Mouse (Mus musculus) heart, embryonic 13.5 days (tissue): ENCODE data around the gene Prickle4. TPM values are rescaled to one million over a fixed set of nuclear protein-coding genes. Genes with fewer than 3 reads are reported as not detected.
"Not testable (repeated sequence)": the region's sequence is repeated elsewhere in the genome, so short reads cannot be mapped to it uniquely, and the experiment has no call there.

Experiments used
- ATAC-seq: fragments of 200-750 bp; cut with Nextera tagmentation; 2 replicates; pipeline ENCODE4 v1.8.0; 2017; ENCODE audit warnings: moderate TSS enrichment; ENCODE audit not compliant: insufficient number of reproducible peaks, low FRiP score, low TSS enrichment; ENCODE audit errors: extremely low read depth
- H3K27ac ChIP-seq: fragments of 300-500 bp; sonication (generic); replicated peaks from 2 replicates; pipeline ENCODE4 v1.5.1; 2015; ENCODE audit warnings: moderate library complexity, mild to moderate bottlenecking, inconsistent platforms
- H3K27me3 ChIP-seq: fragments of 300-500 bp; sonication (generic); replicated peaks from 2 replicates; pipeline ENCODE4 v1.6.1; 2015; ENCODE audit warnings: mild to moderate bottlenecking, inconsistent platforms
- H3K36me3 ChIP-seq: fragments of 300-500 bp; sonication (generic); 2 replicates; pipeline ENCODE4 v1.6.1; 2015; ENCODE audit warnings: mild to moderate bottlenecking, inconsistent platforms
- H3K4me1 ChIP-seq: fragments of 300-500 bp; sonication (generic); 2 replicates; pipeline ENCODE4 v1.6.1; 2015; ENCODE audit warnings: inconsistent platforms
- H3K4me2 ChIP-seq: fragments of 300-500 bp; sonication (generic); 2 replicates; pipeline ENCODE4 v1.6.1; 2015; ENCODE audit warnings: inconsistent platforms, mild to moderate bottlenecking, moderate library complexity
- H3K4me3 ChIP-seq: fragments of 300-500 bp; sonication (generic); 2 replicates; pipeline ENCODE4 v1.5.1; 2015; ENCODE audit warnings: moderate library complexity, mild to moderate bottlenecking, inconsistent platforms
- H3K9ac ChIP-seq: fragments of 300-500 bp; sonication (generic); 2 replicates; pipeline ENCODE4 v1.6.1; 2015; ENCODE audit warnings: inconsistent platforms, mild to moderate bottlenecking, moderate library complexity
- H3K9me3 ChIP-seq: fragments of 300-500 bp; sonication (generic); 2 replicates; pipeline ENCODE4 v1.6.1; 2016; ENCODE audit warnings: inconsistent platforms
- WGBS: fragments of 180-500 bp; shearing (Covaris S2); methylation state at CpG from one replicate; pipeline ENCODE4 v1.1.7; 2015; ENCODE audit warnings: mixed read lengths; 5-methylcytosine and 5-hydroxymethylcytosine counted together
- polyA plus RNA-seq: library from polyadenylated mRNA; unstranded; fragments of >200 nt; fragmentation: Nextera tagmentation; extraction: Ambion mirVana; gene quantifications from 2 replicates; pipeline ENCODE4 v1.2.1, GENCODE M21; 2015

Gene Prickle4
- polyA plus RNA-seq, 1 experiment from 2014 or later, result 0.78 TPM

GRCm38 (mm10) chr17:47658741-47659243 lies 35.7 kb downstream of the Prickle4 start:
- no peak overlapping the region for H3K4me3 ChIP-seq
- H3K36me3 ChIP-seq, result peaks cover 4% of the 10 kb centered on the region; the same call in 1 of the 2 replicates
- no peak overlapping the region for H3K27ac ChIP-seq
- H3K9ac ChIP-seq, result no peak overlapping the region
- no peak for ATAC-seq
- peaks cover 6% of the 10 kb centered on the region for H3K4me1 ChIP-seq
- H3K4me2 ChIP-seq, result no peak overlapping the region
- no peaks in the 10 kb centered on the region for H3K27me3 ChIP-seq
- WGBS, result 80% methylated on average over 3 of the region's 3 CpGs
- no peaks in the 10 kb centered on the region for H3K9me3 ChIP-seq

DNA sequence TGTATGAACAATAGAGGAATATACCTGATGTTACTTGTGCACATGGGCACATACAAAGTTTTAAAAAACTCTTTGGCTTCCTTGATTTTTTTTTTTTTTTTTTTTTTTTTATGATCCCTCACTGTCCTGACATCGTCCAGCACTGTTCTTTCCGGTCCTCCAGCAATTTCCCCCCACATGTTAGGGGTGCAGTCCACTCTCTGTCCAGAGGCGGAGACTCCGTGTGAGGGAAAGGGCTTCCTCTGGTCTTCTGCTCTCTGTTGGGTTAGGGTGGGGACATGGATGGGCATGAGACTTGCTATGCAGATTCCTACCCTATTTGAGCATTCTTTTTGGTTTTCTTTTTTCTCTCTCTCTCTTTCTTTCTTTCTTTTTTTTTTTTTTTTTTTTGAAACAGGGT lies 36.6 kb downstream of the Prickle4 start:
- Histone ChIP-seq H3K9me3 (no peaks in the 10 kb centered on the region), H3K4me3 (no peak overlapping the region), H3K36me3 (peaks cover 12% of the 10 kb centered on the region), H3K27ac (no peak overlapping the region), H3K4me1 (no peaks in the 10 kb centered on the region), H3K27me3 (no peaks in the 10 kb centered on the region), H3K9ac (no peak overlapping the region), H3K4me2 (no peak overlapping the region)
- no peak for ATAC-seq
- 84% methylated on average over 4 of the region's 4 CpGs for WGBS

DNA sequence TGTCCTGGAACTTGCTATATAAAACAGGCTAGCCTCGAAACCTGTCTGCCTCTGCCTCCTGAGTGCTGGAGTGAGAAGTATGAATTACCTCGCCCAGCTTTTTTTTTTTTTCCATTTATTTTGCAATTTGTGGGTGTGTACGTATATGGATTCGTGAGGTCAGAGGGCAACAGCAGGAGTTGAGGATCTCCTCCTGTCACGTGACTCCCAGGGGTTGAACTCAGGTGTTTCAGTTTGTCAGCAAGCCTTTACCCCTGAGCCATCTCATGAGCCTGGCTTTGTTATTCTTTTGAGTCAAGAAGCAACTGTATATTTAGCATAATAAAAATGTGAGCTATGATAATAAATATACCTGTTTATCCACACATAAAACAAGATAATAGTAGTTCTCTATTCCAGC lies 38.8 kb downstream of the Prickle4 start:
- no peak for ATAC-seq
- 89% methylated on average over 5 of the region's 5 CpGs for WGBS
- Histone ChIP-seq H3K27me3 (no peaks in the 10 kb centered on the region), H3K4me3 (no peak overlapping the region), H3K36me3 (peaks cover 15% of the 10 kb centered on the region), H3K4me1 (no peaks in the 10 kb centered on the region), H3K9me3 (no peaks in the 10 kb centered on the region), H3K4me2 (no peak overlapping the region), H3K27ac (no peak overlapping the region), H3K9ac (no peak overlapping the region)

- peaks cover 16% of the 10 kb centered on the region for H3K36me3 ChIP-seq
- not testable (repeated sequence) for H3K4me3 ChIP-seq, ATAC-seq, H3K4me1 ChIP-seq, H3K27me3 ChIP-seq, H3K9me3 ChIP-seq, H3K9ac ChIP-seq, H3K4me2 ChIP-seq, H3K27ac ChIP-seq
- 88% methylated on average over 8 of the region's 8 CpGs for WGBS
These were observed 40.2 kb downstream of the Prickle4 start for GRCm38 (mm10) chr17:47654346-47654745.

DNA sequence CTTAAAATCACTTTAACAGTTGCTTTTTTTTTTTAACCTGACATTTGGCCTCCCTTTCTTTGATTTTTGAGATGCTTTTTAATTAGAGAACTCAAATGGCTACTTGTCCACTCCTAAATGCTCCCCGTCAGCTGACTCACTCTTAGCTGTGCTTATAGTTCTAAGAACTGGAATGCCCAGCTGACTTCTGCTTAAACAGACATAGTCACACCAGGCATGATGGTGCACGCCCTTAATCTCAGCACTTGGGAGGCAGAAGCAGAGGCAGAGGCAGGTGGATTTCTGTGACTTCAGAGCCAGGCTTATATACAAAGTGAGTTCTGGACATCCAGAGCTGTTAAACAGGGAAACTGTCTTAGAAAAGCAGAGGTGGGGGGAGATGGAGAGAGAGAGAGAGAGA lies 42.6 kb downstream of the Prickle4 start:
- Histone ChIP-seq H3K4me3 (no peak overlapping the region), H3K9ac (no peak overlapping the region), H3K36me3 (peaks cover 16% of the 10 kb centered on the region), H3K9me3 (no peaks in the 10 kb centered on the region), H3K4me1 (peaks cover 3% of the 10 kb centered on the region; the same call in 1 of the 2 replicates), H3K27me3 (no peaks in the 10 kb centered on the region), H3K27ac (no peak overlapping the region), H3K4me2 (no peak overlapping the region)
- 78% methylated on average over 2 of the region's 2 CpGs for WGBS
- ATAC-seq, result no peak

DNA sequence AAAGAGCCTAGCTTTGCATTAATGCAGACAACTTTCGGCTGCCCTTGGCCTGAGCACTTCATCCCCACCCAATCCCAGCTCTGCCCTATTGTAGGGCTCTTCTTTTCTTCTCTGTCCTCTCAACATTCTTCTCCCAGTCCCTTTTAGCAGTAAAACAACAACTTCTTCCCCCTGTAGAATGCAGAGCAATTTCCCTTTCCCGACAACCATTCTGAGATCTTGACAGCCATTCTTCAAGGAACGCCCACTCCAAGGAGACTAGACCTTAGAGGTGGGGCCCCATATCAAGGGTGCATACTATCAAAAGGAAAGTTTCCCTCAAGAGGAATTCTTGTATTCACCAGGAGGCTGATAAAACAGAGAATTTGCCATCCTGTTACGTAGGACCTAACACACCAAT lies 45.6 kb downstream of the Prickle4 start:
- ATAC-seq, result no peak
- WGBS, result 60% methylated on average over 4 of the region's 4 CpGs

GRCm38 (mm10) chr17:47646683-47647082 lies 47.9 kb downstream of the Prickle4 start:
- Histone ChIP-seq H3K9ac (no peak overlapping the region), H3K4me3 (no peak overlapping the region), H3K4me1 (peaks cover 3% of the 10 kb centered on the region; the same call in 1 of the 2 replicates), H3K27me3 (no peaks in the 10 kb centered on the region), H3K27ac (no peak overlapping the region), H3K9me3 (no peaks in the 10 kb centered on the region), H3K4me2 (no peak overlapping the region), H3K36me3 (peaks cover 5% of the 10 kb centered on the region; the same call in 1 of the 2 replicates)
- ATAC-seq, result no peak
- WGBS, result 71% methylated on average over 1 of the region's 1 CpGs

More for the DNA sequence above, 45.6 kb downstream of the Prickle4 start:
- Histone ChIP-seq H3K27ac (no peak overlapping the region), H3K36me3 (peaks cover 16% of the 10 kb centered on the region), H3K4me3 (no peak overlapping the region), H3K27me3 (no peaks in the 10 kb centered on the region), H3K4me1 (peaks cover 3% of the 10 kb centered on the region; the same call in 1 of the 2 replicates), H3K9me3 (no peaks in the 10 kb centered on the region), H3K4me2 (no peak overlapping the region), H3K9ac (no peak overlapping the region)

DNA sequence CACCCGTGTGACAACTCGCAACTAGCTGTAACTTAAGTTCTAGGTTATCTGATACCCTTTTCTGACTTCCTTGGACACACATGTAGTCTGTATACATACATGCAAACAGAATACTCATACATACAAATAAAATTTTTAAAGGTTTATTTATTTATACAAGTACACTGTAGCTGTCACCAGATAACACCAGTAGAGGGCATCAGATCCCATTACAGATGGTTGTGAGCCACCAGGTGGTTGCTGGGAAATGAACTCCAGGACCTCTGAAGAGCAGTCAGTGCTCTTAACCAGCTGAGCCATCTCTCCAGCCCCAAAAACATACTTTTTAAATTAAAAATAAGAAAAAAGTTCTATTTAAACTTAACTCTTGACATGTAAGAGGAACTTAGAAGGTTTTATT lies 51.5 kb downstream of the Prickle4 start:
- Histone ChIP-seq H3K9me3 (no peaks in the 10 kb centered on the region), H3K4me2 (no peak overlapping the region), H3K4me1 (peaks cover 3% of the 10 kb centered on the region; the same call in 1 of the 2 replicates), H3K36me3 (no peaks in the 10 kb centered on the region), H3K27ac (no peak overlapping the region), H3K4me3 (no peak overlapping the region), H3K9ac (no peak overlapping the region), H3K27me3 (no peaks in the 10 kb centered on the region)
- ATAC-seq, result no peak
- 79% methylated on average over 2 of the region's 2 CpGs for WGBS

Other genes starting within 250 kb of the Prickle4 start
- 18.4 and 19.4 TPM in 2 replicates for gene Taf8, start 192.4 kb downstream of the Prickle4 start, polyA plus RNA-seq
- 451 and 478 TPM in 2 replicates for gene Ccnd3, start 189.7 kb downstream of the Prickle4 start, polyA plus RNA-seq
- 24.1 and 24.8 TPM in 2 replicates for gene Bysl, start 83.2 kb downstream of the Prickle4 start, polyA plus RNA-seq
- 25.1 and 27.5 TPM in 2 replicates for gene Med20, start 83.2 kb downstream of the Prickle4 start, polyA plus RNA-seq
- 1.2 and 2.1 TPM in 2 replicates for gene Gm20517, start 83.1 kb downstream of the Prickle4 start, polyA plus RNA-seq
- gene Usp49, start 64.0 kb downstream of the Prickle4 start, polyA plus RNA-seq, result 2.6 and 3.3 TPM in 2 replicates
- 308 and 313 TPM in 2 replicates for gene Tomm6, start 6.3 kb downstream of the Prickle4 start, polyA plus RNA-seq
- 3.2 and 4.1 TPM in 2 replicates for gene Frs3, start 5.7 kb downstream of the Prickle4 start, polyA plus RNA-seq
- 0.15 and 0.27 TPM in 2 replicates for gene Gm21981, start 281 bp downstream of the Prickle4 start, polyA plus RNA-seq
- 0.17 and 0.24 TPM in 2 replicates for gene Pgc, start 32.1 kb upstream of the Prickle4 start, polyA plus RNA-seq
- gene Tfeb, start 42.3 kb upstream of the Prickle4 start, polyA plus RNA-seq, result 21.1 and 22.4 TPM in 2 replicates
- 11.9 and 12.5 TPM in 2 replicates for gene Mdfi, start 140.0 kb upstream of the Prickle4 start, polyA plus RNA-seq
- 9.0 and 9.2 TPM in 2 replicates for gene Foxp4, start 229.9 kb upstream of the Prickle4 start, polyA plus RNA-seq